Mouse (Mus musculus) spleen, adult 2 months (tissue): ENCODE measurements at regions not wholly inside any gene's neighbourhood (a gene's known extent, or its start where the extent isn't known, plus 50 kb on each side); places are given as distances from the start of the nearest gene placed in this dataset.

Source experiments
- DNase-seq, 2 experiments: peaks; one replicate each; pipeline versions ENCODE4 v3.0.0 to v3.0.0-alpha.2; 2012 to 2021; ENCODE audit warnings: low spot score in 2 of 2, low read depth in 1 of 2
- H3K27ac ChIP-seq: fragments of 200-500 bp; 2 replicates; pipeline ENCODE4 v1.5.1; 2012; ENCODE audit warnings: low read length, inconsistent platforms; ENCODE audit not compliant: insufficient read depth
- H3K27me3 ChIP-seq: fragments of 200-500 bp; 2 replicates; pipeline ENCODE4 v1.6.1; 2012; ENCODE audit warnings: mild to moderate bottlenecking, moderate library complexity, low read length, inconsistent platforms; ENCODE audit not compliant: control insufficient read depth, insufficient read depth
- H3K36me3 ChIP-seq: fragments of 200-500 bp; 2 replicates; pipeline ENCODE4 v1.6.1; 2012; ENCODE audit warnings: mild to moderate bottlenecking, low read length, inconsistent platforms; ENCODE audit not compliant: control insufficient read depth, insufficient read depth
- H3K4me1 ChIP-seq: fragments of 200-500 bp; 2 replicates; pipeline ENCODE4 v1.6.1; 2011; ENCODE audit warnings: inconsistent platforms; ENCODE audit not compliant: control insufficient read depth, insufficient read depth, insufficient read length
- H3K4me3 ChIP-seq: fragments of 200-500 bp; 2 replicates; pipeline ENCODE4 v1.5.1; 2011; ENCODE audit warnings: mild to moderate bottlenecking, inconsistent platforms; ENCODE audit not compliant: insufficient read depth, insufficient read length; ENCODE audit errors: extremely low read depth
- CTCF ChIP-seq: fragments of 200-500 bp; IDR thresholded peaks from 2 replicates; pipeline ENCODE4 v1.5.1; 2011; ENCODE audit warnings: mild to moderate bottlenecking, inconsistent platforms; ENCODE audit not compliant: insufficient read depth, insufficient read length, insufficient replicate concordance; ENCODE audit errors: extremely low read depth
- POLR2A ChIP-seq: fragments of 200-500 bp; IDR thresholded peaks from 2 replicates; pipeline ENCODE4 v1.6.1; 2011; ENCODE audit warnings: low read depth, low read length, inconsistent platforms
- WGBS: fragments of 180-500 bp; shearing (Covaris S2); methylation state at CpG from one replicate; pipeline ENCODE4 v1.1.7; 2018; 5-methylcytosine and 5-hydroxymethylcytosine counted together

- Histone ChIP-seq H3K27ac (no peak overlapping the region), H3K36me3 (no peaks in the 10 kb centered on the region), H3K4me3 (no peak overlapping the region), H3K4me1 (no peaks in the 10 kb centered on the region), H3K27me3 (no peaks in the 10 kb centered on the region)
- WGBS = 82% methylated on average over 3 of the region's 3 CpGs
- DNase-seq = no peak
- no peak for TF ChIP-seq CTCF
- TF ChIP-seq POLR2A = no peak
Measured at GRCm38 (mm10) chr13:110882173-110882572, 372.6 kb upstream of the Actbl2 start.

GRCm38 (mm10) chr13:110882661-110883172 lies 372.1 kb upstream of the Actbl2 start:
- 81% methylated on average over 10 of the region's 10 CpGs for WGBS
- no peak for DNase-seq
- TF ChIP-seq POLR2A (no peak), CTCF (no peak)

GRCm38 (mm10) chr13:110893909-110894308 lies 360.9 kb upstream of the Actbl2 start:
- DNase-seq = no peak
- no peaks in the 10 kb centered on the region for H3K36me3 ChIP-seq
- WGBS = 80% methylated on average over 6 of the region's 6 CpGs
- no peaks in the 10 kb centered on the region for H3K4me1 ChIP-seq
- TF ChIP-seq CTCF = no peak
- no peak for TF ChIP-seq POLR2A
- no peak overlapping the region for H3K4me3 ChIP-seq
- no peaks in the 10 kb centered on the region for H3K27me3 ChIP-seq
- H3K27ac ChIP-seq = no peak overlapping the region

More at GRCm38 (mm10) chr13:110882661-110883172, 372.1 kb upstream of the Actbl2 start:
- H3K36me3 ChIP-seq = no peaks in the 10 kb centered on the region
- no peak overlapping the region for H3K4me3 ChIP-seq
- no peak overlapping the region for H3K27ac ChIP-seq
- no peaks in the 10 kb centered on the region for H3K4me1 ChIP-seq
- H3K27me3 ChIP-seq = no peaks in the 10 kb centered on the region

GRCm38 (mm10) chr13:110895349-110895748 lies 359.5 kb upstream of the Actbl2 start:
- no peaks in the 10 kb centered on the region for H3K36me3 ChIP-seq
- 91% methylated on average over 6 of the region's 6 CpGs for WGBS
- no peaks in the 10 kb centered on the region for H3K4me1 ChIP-seq
- TF ChIP-seq POLR2A (no peak), CTCF (no peak)
- H3K4me3 ChIP-seq = no peak overlapping the region
- no peak for DNase-seq
- H3K27me3 ChIP-seq = no peaks in the 10 kb centered on the region
- H3K27ac ChIP-seq = no peak overlapping the region

- WGBS = 61% methylated on average over 8 of the region's 8 CpGs
- H3K27ac ChIP-seq = no peak overlapping the region
- TF ChIP-seq CTCF (no peak), POLR2A (no peak)
Measured at GRCm38 (mm10) chr13:110895900-110896299, 358.9 kb upstream of the Actbl2 start.

GRCm38 (mm10) chr13:110897621-110898020 lies 357.2 kb upstream of the Actbl2 start:
- Histone ChIP-seq H3K4me3 (no peak overlapping the region), H3K36me3 (no peaks in the 10 kb centered on the region), H3K4me1 (0 out of 2 replicates have a peak, but pooled peaks cover 2% of the 10 kb centered on the region), H3K27me3 (no peaks in the 10 kb centered on the region), H3K27ac (no peak overlapping the region)
- TF ChIP-seq POLR2A (no peak), CTCF (no peak)
- DNase-seq = no peak
- 82% methylated on average over 4 of the region's 4 CpGs for WGBS

More at GRCm38 (mm10) chr13:110895900-110896299, 358.9 kb upstream of the Actbl2 start:
- Histone ChIP-seq H3K4me1 (no peaks in the 10 kb centered on the region), H3K27me3 (no peaks in the 10 kb centered on the region), H3K4me3 (no peak overlapping the region), H3K36me3 (no peaks in the 10 kb centered on the region)
- DNase-seq = no peak

GRCm38 (mm10) chr13:110902994-110903644 lies 351.7 kb upstream of the Actbl2 start:
- Histone ChIP-seq H3K4me3 (no peak overlapping the region), H3K27me3 (no peaks in the 10 kb centered on the region), H3K36me3 (no peaks in the 10 kb centered on the region), H3K27ac (no peak overlapping the region), H3K4me1 (0 out of 2 replicates have a peak, but pooled peaks cover 3% of the 10 kb centered on the region)
- TF ChIP-seq POLR2A = no peak
- TF ChIP-seq CTCF = no peak
- DNase-seq = peak in 1 of 2 experiments; percentile 36
- 21% methylated on average over 7 of the region's 7 CpGs for WGBS
